Mouse (Mus musculus) CH12.LX (cell line): ENCODE results near the gene Zfp296. TPM values are rescaled to one million over a fixed set of nuclear protein-coding genes. Genes with fewer than 3 reads are reported as not detected.

Experiments used
- DNase-seq: peaks from one replicate; pipeline ENCODE4 v3.0.0-alpha.2; 2013; ENCODE audit errors: extremely low read depth
- H3K27ac ChIP-seq: 2 replicates; pipeline ENCODE4 v1.5.1; 2012; ENCODE audit warnings: low read depth, mild to moderate bottlenecking, control low read depth, moderate library complexity; ENCODE audit not compliant: insufficient read depth
- H3K27me3 ChIP-seq: replicated peaks from 2 replicates; pipeline ENCODE3; 2012; ENCODE audit warnings: inconsistent platforms
- H3K36me3 ChIP-seq, 2 experiments: replicated peaks in 1 of 2; 2 replicates each; pipeline versions ENCODE3 to v1.6.1; 2012; ENCODE audit warnings: inconsistent platforms in 1 of 2, low read length in 1 of 2, mild to moderate bottlenecking in 1 of 2, mixed read lengths in 1 of 2, moderate library complexity in 1 of 2; ENCODE audit not compliant: control insufficient read depth in 1 of 2, insufficient read depth in 1 of 2
- H3K4me1 ChIP-seq, 2 experiments: 2 replicates each; pipeline ENCODE4 v1.6.1; 2012; ENCODE audit warnings: inconsistent platforms in 1 of 2, moderate library complexity in 1 of 2; ENCODE audit not compliant: insufficient read depth in 2 of 2, control insufficient read depth in 1 of 2
- H3K4me2 ChIP-seq: 2 replicates; pipeline ENCODE4 v1.6.1; 2012; ENCODE audit warnings: low read depth, mild to moderate bottlenecking, control low read depth; ENCODE audit not compliant: poor library complexity, insufficient read depth, severe bottlenecking
- H3K4me3 ChIP-seq, 3 experiments: fragments of 150-350 bp in 1 of 3; sonication (generic) in 1 of 3; replicated peaks in 1 of 3; 2 replicates each; pipeline versions ENCODE3 to v1.5.1; 2011 to 2012; ENCODE audit warnings: low read depth in 2 of 3, low read length in 2 of 3, mild to moderate bottlenecking in 2 of 3, moderate library complexity in 2 of 3, control low read depth in 1 of 3, improper control_type of control experiment in 1 of 3, inconsistent platforms in 1 of 3, mixed read lengths in 1 of 3; ENCODE audit not compliant: poor library complexity in 1 of 3
- H3K79me2 ChIP-seq: replicated peaks from 2 replicates; pipeline ENCODE4 v1.6.1; 2012; ENCODE audit warnings: mild to moderate bottlenecking, moderate library complexity; ENCODE audit not compliant: control insufficient read depth, poor library complexity, insufficient read depth, severe bottlenecking; ENCODE audit errors: extremely low read depth
- H3K9ac ChIP-seq: 2 replicates; pipeline ENCODE4 v1.6.1; 2012; ENCODE audit warnings: low read depth, mild to moderate bottlenecking, control low read depth, moderate library complexity; ENCODE audit not compliant: insufficient read depth
- H3K9me3 ChIP-seq: replicated peaks from 2 replicates; pipeline ENCODE3; 2012; ENCODE audit warnings: low read length, inconsistent platforms, mixed read lengths
- BHLHE40 ChIP-seq: IDR thresholded peaks from 2 replicates; pipeline ENCODE4 v1.6.1; 2011; ENCODE audit warnings: mild to moderate bottlenecking, low read depth, low read length, improper control_type of control experiment
- CTCF ChIP-seq, 2 experiments: IDR thresholded peaks in 1 of 2; conservative IDR thresholded peaks in 1 of 2; 2 replicates each; pipeline ENCODE4 v1.5.1; 2011 to 2012; ENCODE audit warnings: low read depth in 2 of 2, low read length in 2 of 2, improper control_type of control experiment in 1 of 2, inconsistent platforms in 1 of 2, mild to moderate bottlenecking in 1 of 2, moderate library complexity in 1 of 2
- E2F4 ChIP-seq: IDR thresholded peaks from 2 replicates; pipeline ENCODE4 v1.6.1; 2011; ENCODE audit warnings: low read depth, low read length, improper control_type of control experiment; ENCODE audit not compliant: insufficient replicate concordance
- ELF1 ChIP-seq: IDR thresholded peaks from 2 replicates; pipeline ENCODE4 v1.6.1; 2014; ENCODE audit warnings: low read depth, mild to moderate bottlenecking, inconsistent platforms, low read length, improper control_type of control experiment
- GABPA ChIP-seq: IDR thresholded peaks from 2 replicates; pipeline ENCODE4 v1.6.1; 2012; ENCODE audit warnings: low read depth, low read length, improper control_type of control experiment, inconsistent platforms; ENCODE audit not compliant: insufficient replicate concordance
- IRF4 ChIP-seq: IDR thresholded peaks from 2 replicates; pipeline ENCODE4 v1.6.1; 2014; ENCODE audit warnings: low read depth, mild to moderate bottlenecking, inconsistent platforms, low read length, improper control_type of control experiment
- JUN ChIP-seq: IDR thresholded peaks from 2 replicates; pipeline ENCODE4 v1.6.1; 2011; ENCODE audit warnings: low read depth, mild to moderate bottlenecking, low read length, improper control_type of control experiment, moderate library complexity; ENCODE audit not compliant: insufficient read depth
- KAT2A ChIP-seq: IDR thresholded peaks from 2 replicates; pipeline ENCODE4 v1.6.1; 2012; ENCODE audit warnings: low read length, improper control_type of control experiment, inconsistent platforms; ENCODE audit not compliant: insufficient replicate concordance
- MAZ ChIP-seq: IDR thresholded peaks from 2 replicates; pipeline ENCODE4 v1.6.1; 2012; ENCODE audit warnings: low read depth, mild to moderate bottlenecking, inconsistent platforms, low read length, improper control_type of control experiment, moderate library complexity
- MXI1 ChIP-seq: IDR thresholded peaks from 2 replicates; pipeline ENCODE4 v1.6.1; 2011; ENCODE audit warnings: mild to moderate bottlenecking, low read depth, low read length, improper control_type of control experiment
- POLR2A ChIP-seq: IDR thresholded peaks from 2 replicates; pipeline ENCODE4 v1.6.1; 2011; ENCODE audit warnings: low read depth, mild to moderate bottlenecking, improper control_type of control experiment, low read length
- SMC3 ChIP-seq: IDR thresholded peaks from 2 replicates; pipeline ENCODE4 v1.6.1; 2011; ENCODE audit warnings: low read depth, low read length, improper control_type of control experiment
- TCF12 ChIP-seq: IDR thresholded peaks from 2 replicates; pipeline ENCODE4 v1.6.1; 2014; ENCODE audit warnings: low read depth, mild to moderate bottlenecking, inconsistent platforms, low read length, improper control_type of control experiment
- USF1 ChIP-seq: IDR thresholded peaks from 2 replicates; pipeline ENCODE4 v1.6.1; 2014; ENCODE audit warnings: low read depth, mild to moderate bottlenecking, inconsistent platforms, low read length, improper control_type of control experiment
- ZMIZ1 ChIP-seq: IDR thresholded peaks from 2 replicates; pipeline ENCODE4 v1.6.1; 2012; ENCODE audit warnings: low read depth, mild to moderate bottlenecking, inconsistent platforms, low read length, improper control_type of control experiment
- ZNF384 ChIP-seq: IDR thresholded peaks from 2 replicates; pipeline ENCODE4 v1.6.1; 2012; ENCODE audit warnings: low read depth, low read length, improper control_type of control experiment, inconsistent platforms
- dilution Hi-C: fragments of 300-500 bp; cut with MboI; formaldehyde crosslinking; loops from 2 replicates; pipeline ENCODE4 v1.14.3; 2020; ENCODE audit warnings: low sequenced_read_pairs; ENCODE audit not compliant: extremely low pct_unique_long_range_greater_than_20kb, extremely low pct_ligation_motif_present
- in situ Hi-C: fragments of 300-500 bp; cut with MboI; formaldehyde crosslinking; loops from 3 replicates; pipeline ENCODE4 v1.14.3; 2019; ENCODE audit warnings: low sequenced_read_pairs, low pct_ligation_motif_present, low pct_unique_long_range_greater_than_20kb, mixed read lengths
- polyA plus RNA-seq: library from polyadenylated mRNA; unstranded; fragments of >175 nt; gene quantifications from 2 replicates; pipeline ENCODE4 v1.2.1, GENCODE M21; 2012; ENCODE audit warnings: low read depth; ENCODE audit not compliant: insufficient read length
- total RNA-seq, 2 experiments: library from RNA; depleted of rRNA; stranded (reverse); fragments of 300-350 nt in 1 of 2; fragments of >200 nt in 1 of 2; gene quantifications; 2 replicates each; pipeline ENCODE4 v1.2.3; 2012 to 2014

Gene Zfp296
- total and polyA plus RNA-seq, 3 experiments = 10.7 to 44.0 (median 30.0) TPM

GRCm38 (mm10) chr7:19551634-19552033 lies 25.5 kb upstream of the Zfp296 start:
- no peaks in the 10 kb centered on the region for H3K9me3 ChIP-seq
- no peaks in the 10 kb centered on the region for H3K27me3 ChIP-seq
- H3K36me3 ChIP-seq = peaks cover 35 to 92% of the 10 kb centered on the region in 2 experiments
- no peak for DNase-seq
- dilution Hi-C loops = no loop called here
- TF ChIP-seq E2F4 (no peak), ZNF384 (no peak), SMC3 (no peak), MXI1 (no peak), KAT2A (no peak), POLR2A (no peak), ELF1 (no peak), TCF12 (no peak), IRF4 (no peak)
- TF ChIP-seq, all 38 proteins: peak for 0
- in situ Hi-C loops = loop anchor here (25.0 kb wide), 1 partner anchor 139 kb away; the partner anchor contains the start of genes Ckm and Klc3
- no peak overlapping the region for H3K4me2 ChIP-seq
- H3K79me2 ChIP-seq = peaks cover 35% of the 10 kb centered on the region
- no peak overlapping the region for H3K4me3 ChIP-seq
- H3K4me1 ChIP-seq = peaks cover 0 to 4% of the 10 kb centered on the region in 2 experiments; a peak in 1 of 4 replicates
- H3K27ac ChIP-seq = no peak overlapping the region
- H3K9ac ChIP-seq = no peak overlapping the region

- Histone ChIP-seq H3K4me2 (no peak overlapping the region), H3K4me3 (no peak overlapping the region), H3K9ac (no peak overlapping the region), H3K27me3 (no peaks in the 10 kb centered on the region), H3K4me1 (no peaks in the 10 kb centered on the region), H3K9me3 (no peaks in the 10 kb centered on the region), H3K79me2 (peaks cover 35% of the 10 kb centered on the region), H3K27ac (no peak overlapping the region), H3K36me3 (peaks cover 35 to 92% of the 10 kb centered on the region in 2 experiments)
- dilution Hi-C loops = no loop called here
- DNase-seq = no peak
- TF ChIP-seq BHLHE40 = no peak
- no peak for TF ChIP-seq ZMIZ1
- no peak for TF ChIP-seq TCF12
- TF ChIP-seq JUN = no peak
- no peak for TF ChIP-seq MAZ
- TF ChIP-seq GABPA = no peak
- no peak for TF ChIP-seq KAT2A
- TF ChIP-seq SMC3 = no peak
- TF ChIP-seq USF1 = no peak
- no peak for TF ChIP-seq CTCF (conservative IDR thresholded peaks at IDR 0.05 in 1 of 2, IDR thresholded peaks at IDR 0.05 in 1 of 2; ENCODE audit: low read depth in 2 of 2, low read length in 2 of 2)
- TF ChIP-seq E2F4 = no peak
- in situ Hi-C loops = loop anchor here (25.0 kb wide), 1 partner anchor 140 kb away; the partner anchor contains the start of genes Ckm and Klc3
Measured at GRCm38 (mm10) chr7:19552443-19552842, 24.6 kb upstream of the Zfp296 start.
